Mouse (Mus musculus) cerebellum, adult (tissue): ENCODE results near the gene Pcnx2.

Source experiments
- ATAC-seq: cut with Nextera tagmentation; 2 replicates; pipeline ENCODE4 v1.9.2; 2017; ENCODE audit warnings: mild to moderate bottlenecking, moderate library complexity, mixed read lengths; ENCODE audit not compliant: insufficient number of reproducible peaks, low FRiP score, low TSS enrichment

Gene Pcnx2

GRCm38 (mm10) chr8:125901167-125901566, 3.0 kb upstream of the Pcnx2 start:
- ATAC-seq = no peak

DNA sequence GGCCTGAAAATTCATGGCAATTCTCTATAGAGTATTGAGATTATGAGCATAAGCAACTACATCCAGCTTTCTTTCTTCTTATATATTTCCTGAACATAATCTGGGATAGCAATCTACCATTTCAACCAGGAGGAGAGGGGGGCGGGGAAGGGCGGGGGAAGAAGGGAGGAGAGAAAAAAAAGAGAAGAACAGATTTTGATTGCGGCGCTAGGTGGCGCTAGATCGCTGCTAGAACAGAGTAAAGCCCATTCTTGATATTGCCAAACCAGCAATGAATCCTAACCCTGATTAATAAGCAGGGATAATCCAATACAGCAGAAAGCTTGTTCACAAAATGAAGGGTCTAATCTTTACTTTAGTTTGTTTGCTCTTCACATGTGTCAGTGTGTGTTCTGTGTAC, 782 bp upstream of the Pcnx2 start:
- ATAC-seq = no peak; the same call in 1 of the 2 replicates

DNA sequence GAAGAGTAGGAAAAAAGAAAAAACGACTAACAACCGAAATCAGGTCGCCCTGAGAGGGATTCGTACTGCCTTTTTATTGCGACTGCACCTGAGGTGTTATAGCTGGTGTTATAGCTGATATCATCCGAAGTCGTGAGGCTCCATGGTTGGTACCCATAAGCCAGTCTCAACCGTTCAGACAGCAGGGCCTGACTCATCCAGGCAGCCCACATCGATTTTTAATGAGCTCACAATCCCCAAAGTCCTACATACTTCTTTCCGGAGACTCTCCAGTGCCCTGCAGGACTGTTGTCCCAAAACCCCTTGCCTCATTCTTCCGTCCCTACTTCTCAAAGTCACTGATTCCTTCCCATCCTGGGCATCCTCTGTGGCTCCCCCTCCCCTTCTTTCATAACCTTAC, 729 bp downstream of the Pcnx2 start:
- no peak for ATAC-seq

DNA sequence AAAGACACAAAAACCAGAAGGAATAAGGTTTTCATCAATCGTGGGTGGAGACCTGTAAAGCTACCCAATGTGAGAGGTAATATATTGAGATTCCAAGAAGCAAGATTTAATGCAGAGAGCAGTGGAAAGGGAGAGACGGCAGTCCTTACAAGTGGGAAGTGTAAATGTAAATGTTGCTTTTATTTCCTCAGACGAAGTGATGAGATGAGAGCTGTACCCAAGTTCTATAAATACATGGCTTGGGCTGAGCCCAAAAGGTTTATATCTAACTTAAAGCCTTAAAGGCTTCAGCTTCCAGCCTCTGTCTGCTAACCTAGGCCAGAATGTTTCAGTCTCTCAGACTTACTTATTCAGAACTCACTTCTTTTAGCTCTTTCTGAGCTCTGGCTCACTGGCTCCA, 8.2 kb downstream of the Pcnx2 start:
- no peak for ATAC-seq

GRCm38 (mm10) chr8:125887549-125887948, 10.6 kb downstream of the Pcnx2 start:
- ATAC-seq = no peak

DNA sequence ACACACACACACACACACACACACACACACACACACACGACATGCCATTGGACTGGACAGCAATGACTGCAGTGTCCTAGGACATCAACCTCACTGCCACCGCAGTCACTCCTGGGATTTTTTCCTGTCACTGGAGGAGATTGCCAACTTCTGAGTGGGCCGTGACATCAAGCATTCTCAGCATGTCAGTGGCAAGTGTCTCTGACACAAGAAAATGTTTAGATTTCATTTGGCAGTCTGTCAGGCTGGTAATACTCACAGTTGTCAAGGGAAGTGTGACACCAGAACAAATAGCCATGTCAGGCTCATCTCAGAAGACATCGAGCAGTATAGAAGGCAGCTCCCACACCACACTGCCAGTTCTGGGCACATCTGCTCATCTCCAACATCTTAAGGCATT, 17.7 kb downstream of the Pcnx2 start:
- ATAC-seq = no peak

- no peak for ATAC-seq
Observed at GRCm38 (mm10) chr8:125873250-125873534, 24.9 kb downstream of the Pcnx2 start.

- no peak for ATAC-seq
Observed at GRCm38 (mm10) chr8:125872501-125873249, 25.4 kb downstream of the Pcnx2 start.

GRCm38 (mm10) chr8:125870821-125871321, 27.2 kb downstream of the Pcnx2 start:
- ATAC-seq = peak; percentile 77

DNA sequence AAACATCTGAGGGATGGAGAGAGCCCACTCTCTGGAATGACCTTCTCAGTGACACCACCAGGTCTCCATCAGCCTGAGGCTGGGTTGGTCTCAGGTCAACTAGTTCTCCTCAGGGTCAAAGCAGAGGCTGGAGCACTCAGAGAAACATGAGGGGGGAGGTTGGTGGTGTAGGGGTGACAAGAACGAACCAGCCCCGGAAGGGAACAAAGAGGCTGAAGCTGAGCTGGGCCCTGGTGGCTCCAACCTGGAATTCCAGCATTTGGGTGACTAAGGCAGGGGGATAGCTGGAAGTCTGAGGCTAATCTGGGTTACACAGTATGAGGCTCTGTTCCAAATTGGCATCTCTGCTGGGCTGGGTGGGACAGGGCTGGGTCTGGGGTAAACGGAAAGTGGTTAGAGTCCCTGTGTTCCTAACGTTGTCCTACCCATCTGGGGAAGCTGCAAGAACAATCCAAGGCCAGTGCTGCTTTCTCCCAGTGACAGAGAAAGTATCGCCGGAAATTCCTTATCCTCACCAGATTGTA, 27.9 kb downstream of the Pcnx2 start:
- ATAC-seq = no peak

DNA sequence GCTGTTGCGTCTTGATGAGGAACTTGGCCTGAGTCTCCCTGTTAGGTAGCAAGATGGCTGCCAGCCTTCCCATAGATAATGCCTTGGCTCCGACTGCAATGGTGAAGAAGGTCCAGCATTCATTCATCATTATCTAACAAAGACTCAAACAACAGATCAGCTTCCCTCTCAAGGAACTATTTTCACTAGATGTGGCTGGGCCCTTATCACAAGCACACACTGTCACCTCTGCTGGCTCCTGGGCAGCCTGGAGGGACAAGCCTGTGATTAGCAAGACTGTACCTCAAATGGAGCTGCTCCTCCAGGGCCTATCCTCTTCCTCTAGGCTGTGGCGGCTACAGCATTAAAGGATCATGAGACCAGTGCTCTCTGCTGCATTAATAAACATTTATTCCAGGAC, 28.4 kb downstream of the Pcnx2 start:
- ATAC-seq = no peak

- ATAC-seq = no peak
Observed at GRCm38 (mm10) chr8:125868552-125868951, 29.6 kb downstream of the Pcnx2 start.

- ATAC-seq = no peak
Observed at GRCm38 (mm10) chr8:125866125-125866524, 32.0 kb downstream of the Pcnx2 start.

DNA sequence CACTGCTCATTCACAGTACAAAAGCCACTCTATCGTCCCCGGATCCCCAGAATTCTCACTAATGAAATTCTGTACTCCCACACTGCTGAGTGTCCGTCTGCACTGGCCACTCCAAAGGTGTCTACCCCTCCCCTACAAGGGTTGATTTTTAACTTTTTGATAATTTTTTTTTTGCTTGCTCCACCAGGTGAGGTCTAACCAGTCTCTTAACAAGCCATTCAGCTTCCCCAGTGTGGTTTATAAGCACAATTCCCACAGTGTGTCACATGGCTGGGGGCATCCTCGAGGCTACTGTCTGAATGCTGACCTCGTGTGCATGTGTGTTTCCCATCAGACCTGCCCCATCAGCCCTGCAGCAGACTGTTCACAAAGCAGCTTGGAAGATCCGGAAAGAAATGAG, 40.9 kb downstream of the Pcnx2 start:
- no peak for ATAC-seq

GRCm38 (mm10) chr8:125856160-125856559, 42.0 kb downstream of the Pcnx2 start:
- ATAC-seq = no peak

DNA sequence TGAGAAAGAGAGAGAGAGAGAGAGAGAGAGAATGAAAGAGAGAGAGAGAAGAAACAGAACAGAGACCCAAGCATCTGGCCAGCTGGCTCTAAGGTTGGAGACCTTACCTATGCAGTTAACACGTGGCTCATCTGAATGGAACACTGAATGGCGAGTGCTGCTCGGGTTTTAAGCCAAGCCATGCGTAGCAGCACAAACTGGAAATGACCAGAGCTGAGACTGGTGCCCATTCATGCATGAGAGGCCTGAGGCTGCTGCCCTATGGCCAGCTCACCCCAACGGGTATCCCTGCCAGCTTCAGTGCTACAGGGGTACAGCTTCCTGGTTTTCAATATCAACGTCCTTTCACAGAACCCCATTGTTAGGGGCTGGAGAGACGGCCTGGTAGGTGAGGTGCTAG, 43.7 kb downstream of the Pcnx2 start:
- ATAC-seq = no peak

DNA sequence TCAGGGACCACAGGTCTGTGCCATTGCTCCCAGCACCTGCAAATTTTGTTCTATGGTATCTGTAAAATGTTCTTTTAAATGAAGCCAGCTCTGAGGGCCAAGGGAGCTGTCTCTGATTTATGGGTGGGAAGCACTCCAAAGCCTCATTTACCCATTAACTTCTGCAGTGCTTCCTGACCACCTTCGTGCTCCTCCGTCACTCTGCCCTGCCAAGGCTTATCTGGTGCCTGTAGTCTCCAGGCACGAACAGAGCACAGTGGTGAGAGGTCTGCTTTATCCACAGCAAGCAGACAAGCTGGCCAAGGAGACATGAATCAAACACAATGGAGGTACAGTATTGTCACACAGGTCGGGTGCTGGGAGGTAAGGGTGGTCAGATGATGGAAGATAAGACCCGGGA, 44.8 kb downstream of the Pcnx2 start:
- no peak for ATAC-seq

GRCm38 (mm10) chr8:125849181-125849580, 48.9 kb downstream of the Pcnx2 start:
- ATAC-seq = no peak

GRCm38 (mm10) chr8:125847842-125848241, 50.3 kb downstream of the Pcnx2 start:
- ATAC-seq = no peak

- no peak for ATAC-seq
Observed at GRCm38 (mm10) chr8:125845281-125845680, 52.8 kb downstream of the Pcnx2 start.

GRCm38 (mm10) chr8:125843122-125843836, 54.8 kb downstream of the Pcnx2 start:
- no peak for ATAC-seq

GRCm38 (mm10) chr8:125842158-125842557, 56.0 kb downstream of the Pcnx2 start:
- ATAC-seq = no peak
